Mouse (Mus musculus) ES-E14 (cell line): ENCODE data around the gene Plcb2. TPM values are rescaled to one million over a fixed set of nuclear protein-coding genes. Genes with fewer than 3 reads are reported as not detected.

Experiments
- DNase-seq: peaks from one replicate; pipeline ENCODE4 v3.0.0-alpha.2; 2013; ENCODE audit warnings: low read depth, low spot score
- H3K27ac ChIP-seq: 2 replicates; pipeline ENCODE4 v1.5.1; 2012; ENCODE audit warnings: low read depth, mild to moderate bottlenecking, low read length, moderate library complexity, mixed read lengths; ENCODE audit not compliant: poor library complexity, insufficient read depth, severe bottlenecking
- H3K36me3 ChIP-seq: 2 replicates; pipeline ENCODE4 v1.6.1; 2012; ENCODE audit warnings: mild to moderate bottlenecking, low read length, moderate library complexity, mixed read lengths; ENCODE audit not compliant: control insufficient read depth, poor library complexity, insufficient read depth, severe bottlenecking
- H3K4me1 ChIP-seq, 2 experiments: fragments of 150-350 bp in 1 of 2; sonication (generic) in 1 of 2; 2 replicates each; pipeline ENCODE4 v1.6.1; 2012; ENCODE audit warnings: low read length in 2 of 2, mild to moderate bottlenecking in 1 of 2, mixed read lengths in 1 of 2; ENCODE audit not compliant: control insufficient read depth in 2 of 2, insufficient read depth in 2 of 2, poor library complexity in 1 of 2
- H3K4me3 ChIP-seq, 2 experiments: fragments of 150-350 bp in 1 of 2; sonication (generic) in 1 of 2; 2 replicates each; pipeline ENCODE4 v1.5.1; 2012; ENCODE audit warnings: low read length in 2 of 2, low read depth in 1 of 2, mild to moderate bottlenecking in 1 of 2, mixed read lengths in 1 of 2; ENCODE audit not compliant: insufficient read depth in 1 of 2, poor library complexity in 1 of 2, severe bottlenecking in 1 of 2
- H3K9ac ChIP-seq: 2 replicates; pipeline ENCODE4 v1.6.1; 2012; ENCODE audit warnings: low read depth, mild to moderate bottlenecking, low read length, mixed read lengths; ENCODE audit not compliant: poor library complexity, insufficient read depth, severe bottlenecking
- H3K9me3 ChIP-seq: fragments of 150-350 bp; sonication (generic); 2 replicates; pipeline ENCODE4 v1.6.1; 2012; ENCODE audit warnings: low read depth, mild to moderate bottlenecking, low read length; ENCODE audit not compliant: control insufficient read depth, insufficient read depth
- CHD2 ChIP-seq: IDR thresholded peaks from 2 replicates; pipeline ENCODE4 v1.6.1; 2014; ENCODE audit warnings: mild to moderate bottlenecking, low read depth, low read length, inconsistent platforms
- HCFC1 ChIP-seq: IDR thresholded peaks from 2 replicates; pipeline ENCODE4 v1.6.1; 2012; ENCODE audit warnings: low read length, inconsistent platforms, borderline replicate concordance; ENCODE audit not compliant: insufficient read depth
- MAFK ChIP-seq: IDR thresholded peaks from 2 replicates; pipeline ENCODE4 v1.6.1; 2014; ENCODE audit warnings: mild to moderate bottlenecking, low read depth, low read length, inconsistent platforms; ENCODE audit not compliant: insufficient read depth
- ZC3H11A ChIP-seq: IDR thresholded peaks from 2 replicates; pipeline ENCODE4 v1.6.1; 2012; ENCODE audit warnings: low read depth, mild to moderate bottlenecking, inconsistent platforms, low read length, borderline replicate concordance
- ZNF384 ChIP-seq: IDR thresholded peaks from 2 replicates; pipeline ENCODE4 v1.6.1; 2012; ENCODE audit warnings: low read depth, low read length, inconsistent platforms
- in situ Hi-C, 2 experiments: fragments of 600-800 bp; cut with MboI; formaldehyde crosslinking; loops; one replicate each; pipeline ENCODE4 v1.15.1; 2025; ENCODE audit warnings: low sequenced_read_pairs in 2 of 2, inconsistent platforms in 1 of 2; ENCODE audit not compliant: unreplicated experiment in 2 of 2
- total RNA-seq: library from RNA; depleted of rRNA; stranded (reverse); fragments of 300-350 nt; gene quantifications from 2 replicates; pipeline ENCODE4 v1.2.3, GENCODE M21; 2012

The Plcb2 gene
- total RNA-seq, 1 experiment = 0.09 TPM

DNA sequence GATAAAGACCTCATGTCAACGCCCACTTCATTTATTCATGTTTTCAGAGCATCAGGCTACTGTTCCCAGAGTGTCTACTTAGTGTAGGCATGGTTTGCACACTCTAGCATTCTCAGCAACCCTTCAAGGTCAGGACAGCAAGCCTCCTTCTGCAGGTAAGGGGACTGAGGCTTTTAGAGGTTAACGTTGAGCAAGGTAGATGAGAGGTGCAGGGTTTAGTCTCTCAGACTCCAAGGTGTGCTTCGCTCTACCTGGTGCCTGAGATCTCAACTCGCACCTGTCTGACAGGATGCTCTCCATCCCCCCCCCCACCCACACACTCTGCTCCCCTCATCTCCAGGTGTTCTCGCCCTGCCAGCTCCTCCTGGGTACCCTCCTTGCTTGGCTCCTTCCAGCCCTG lies 25.9 kb upstream of the Plcb2 start:
- H3K9ac ChIP-seq = no peak overlapping the region
- no peaks in the 10 kb centered on the region for H3K9me3 ChIP-seq
- H3K36me3 ChIP-seq = no peaks in the 10 kb centered on the region
- no peak overlapping the region for H3K27ac ChIP-seq
- no peak for TF ChIP-seq MAFK
- in situ Hi-C loops = no loop called here
- no peak for DNase-seq
- H3K4me3 ChIP-seq = no peak overlapping the region
- H3K4me1 ChIP-seq = no peaks in the 10 kb centered on the region; a peak in 1 of 4 replicates

DNA sequence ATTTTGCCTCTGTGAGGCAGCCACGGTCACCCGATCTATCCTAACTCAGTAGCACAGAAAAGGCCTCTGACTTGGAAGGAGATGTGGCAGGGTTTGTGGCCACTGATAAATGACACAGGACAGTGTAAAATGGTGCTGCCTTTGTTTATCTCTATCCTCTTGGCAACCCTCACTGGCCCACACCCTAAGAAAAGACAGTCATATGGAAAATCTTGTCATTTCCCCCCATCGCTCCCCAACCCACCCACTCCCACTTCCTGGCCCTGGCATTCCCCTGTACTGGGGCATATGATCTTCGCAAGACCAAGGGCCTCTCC lies 24.5 kb upstream of the Plcb2 start:
- Histone ChIP-seq H3K27ac (no peak overlapping the region), H3K36me3 (no peaks in the 10 kb centered on the region), H3K4me1 (no peaks in the 10 kb centered on the region), H3K9ac (no peak overlapping the region), H3K9me3 (no peaks in the 10 kb centered on the region), H3K4me3 (no peak overlapping the region)
- TF ChIP-seq ZC3H11A (no peak), CHD2 (no peak), HCFC1 (no peak), ZNF384 (no peak), MAFK (no peak)
- no peak for DNase-seq
- in situ Hi-C loops = no loop called here

DNA sequence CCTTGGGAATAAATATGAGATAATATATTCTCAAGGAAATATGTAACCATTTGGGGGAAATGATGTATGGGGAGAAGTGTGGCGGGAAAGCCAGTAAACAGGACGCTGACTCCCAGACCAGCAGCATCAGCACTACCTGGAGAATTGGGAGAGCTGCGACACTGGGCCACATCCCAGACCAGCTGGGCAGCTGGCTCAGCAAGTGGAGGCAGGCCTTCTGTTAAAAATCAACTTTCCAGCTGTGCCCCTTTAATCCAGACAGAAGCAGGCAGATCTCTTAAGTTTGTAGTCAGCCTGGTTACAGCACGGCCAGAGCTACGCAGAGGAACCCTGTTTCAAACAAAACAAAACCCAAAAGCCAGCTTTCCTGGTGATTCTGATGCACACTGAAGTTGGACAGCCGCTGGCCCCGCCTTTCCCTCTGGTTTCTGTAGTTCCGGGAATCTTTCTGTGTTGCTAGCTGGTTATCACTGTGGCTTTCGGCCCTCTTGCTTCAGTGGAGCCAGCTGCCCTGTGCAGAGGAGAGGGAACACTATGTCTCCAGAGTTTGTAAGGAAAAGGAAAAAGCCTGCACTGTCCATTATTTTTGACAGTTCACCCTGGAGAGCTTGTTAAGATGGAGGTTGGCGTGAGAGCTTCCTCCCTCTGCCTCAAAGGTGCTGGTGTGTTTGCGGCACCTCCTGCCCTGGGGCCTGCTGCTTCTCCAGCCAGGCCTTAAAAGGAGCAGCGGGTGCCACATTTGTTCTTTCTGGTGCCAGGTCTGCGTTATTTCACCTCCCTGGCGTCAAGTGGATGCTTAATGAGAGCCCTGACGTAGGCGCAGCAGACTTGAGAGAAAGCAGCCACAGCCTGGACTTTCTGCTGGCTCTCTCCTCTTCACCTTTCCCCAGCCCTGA lies 23.9 kb upstream of the Plcb2 start:
- no peak for DNase-seq

DNA sequence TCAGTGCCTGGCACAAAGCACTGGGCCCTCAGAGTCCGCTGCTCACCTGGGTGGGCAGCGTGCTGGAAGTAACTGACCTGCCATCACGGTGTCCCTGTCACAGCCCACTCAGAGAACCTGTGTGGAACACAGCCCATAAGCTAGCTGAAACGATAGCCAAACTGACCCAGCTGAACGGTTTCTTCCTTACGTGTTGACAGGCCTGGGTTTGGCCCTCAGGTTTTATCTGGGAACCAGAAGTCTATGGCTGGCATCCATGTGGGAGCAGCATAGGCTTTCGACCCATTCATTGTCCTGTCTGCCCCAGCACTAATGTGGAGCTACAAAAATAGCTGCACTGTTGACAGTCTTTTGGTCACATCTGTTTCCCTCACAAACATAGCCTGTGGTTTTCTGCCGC lies 22.2 kb upstream of the Plcb2 start:
- no peaks in the 10 kb centered on the region for H3K9me3 ChIP-seq
- H3K27ac ChIP-seq = no peak overlapping the region
- no peak for DNase-seq
- in situ Hi-C loops = no loop called here
- no peak overlapping the region for H3K4me3 ChIP-seq
- H3K4me1 ChIP-seq = no peaks in the 10 kb centered on the region
- TF ChIP-seq ZNF384 (no peak), HCFC1 (no peak), CHD2 (no peak), MAFK (no peak), ZC3H11A (no peak)
- H3K9ac ChIP-seq = no peak overlapping the region
- H3K36me3 ChIP-seq = no peaks in the 10 kb centered on the region

More for the DNA sequence above, 23.9 kb upstream of the Plcb2 start:
- in situ Hi-C loops = no loop called here
- no peaks in the 10 kb centered on the region for H3K9me3 ChIP-seq
- no peaks in the 10 kb centered on the region for H3K4me1 ChIP-seq
- H3K36me3 ChIP-seq = no peaks in the 10 kb centered on the region
- TF ChIP-seq HCFC1 (no peak), CHD2 (no peak), ZC3H11A (no peak), MAFK (no peak), ZNF384 (no peak)
- no peak overlapping the region for H3K4me3 ChIP-seq
- H3K27ac ChIP-seq = no peak overlapping the region
- no peak overlapping the region for H3K9ac ChIP-seq
